Mouse (Mus musculus) intestine, embryonic 16.5 days (tissue): ENCODE results near the gene Paip2b. TPM values are rescaled to one million over a fixed set of nuclear protein-coding genes. Genes with fewer than 3 reads are reported as not detected.
A peak's percentile ranks its signal among the peaks of the same experiment; 100 is the strongest.
"Not testable (repeated sequence)": the region's sequence is repeated elsewhere in the genome, so short reads cannot be mapped to it uniquely, and the experiment has no call there.

Experiments
- ATAC-seq: fragments of 200-750 bp; cut with Nextera tagmentation; 2 replicates; pipeline ENCODE4 v1.8.0; 2017; ENCODE audit warnings: moderate TSS enrichment, moderate library complexity
- H3K27ac ChIP-seq: fragments of 300-500 bp; sonication (generic); 2 replicates; pipeline ENCODE4 v1.5.1; 2014; ENCODE audit warnings: mild to moderate bottlenecking, low read length
- H3K27me3 ChIP-seq: fragments of 300-500 bp; sonication (generic); replicated peaks from 2 replicates; pipeline ENCODE4 v1.6.1; 2014; ENCODE audit warnings: low read length, control low read depth, mixed read lengths; ENCODE audit not compliant: control insufficient read depth, insufficient read depth
- H3K36me3 ChIP-seq: fragments of 300-500 bp; sonication (generic); 2 replicates; pipeline ENCODE4 v1.6.1; 2014; ENCODE audit warnings: low read length, control low read depth; ENCODE audit not compliant: control insufficient read depth, insufficient read depth
- H3K4me1 ChIP-seq: fragments of 300-500 bp; sonication (generic); 2 replicates; pipeline ENCODE4 v1.6.1; 2014; ENCODE audit warnings: low read length, control low read depth, mixed read lengths; ENCODE audit not compliant: control insufficient read depth, insufficient read depth
- H3K4me2 ChIP-seq: fragments of 300-500 bp; sonication (generic); 2 replicates; pipeline ENCODE4 v1.6.1; 2014; ENCODE audit warnings: low read depth, low read length, control low read depth
- H3K4me3 ChIP-seq: fragments of 300-500 bp; sonication (generic); 2 replicates; pipeline ENCODE4 v1.5.1; 2014; ENCODE audit warnings: mild to moderate bottlenecking, low read length
- H3K9ac ChIP-seq: fragments of 300-500 bp; sonication (generic); 2 replicates; pipeline ENCODE4 v1.6.1; 2014; ENCODE audit warnings: low read depth, low read length
- H3K9me3 ChIP-seq: fragments of 300-500 bp; sonication (generic); 2 replicates; pipeline ENCODE4 v1.6.1; 2016; ENCODE audit warnings: low read length, control low read depth; ENCODE audit not compliant: control insufficient read depth
- WGBS: fragments of 180-500 bp; shearing (Covaris S2); extraction: QIAGEN DNeasy Blood & Tissue Kit; methylation state at CpG from one replicate; pipeline ENCODE4 v1.1.7; 2014; 5-methylcytosine and 5-hydroxymethylcytosine counted together
- polyA plus RNA-seq: library from polyadenylated mRNA; unstranded; fragments of >200 nt; fragmentation: Nextera tagmentation; extraction: Ambion mirVana; gene quantifications from 2 replicates; pipeline ENCODE4 v1.2.1, GENCODE M21; 2015

Paip2b gene
- polyA plus RNA-seq, 1 experiment from 2014 or later, result 13.4 TPM

DNA sequence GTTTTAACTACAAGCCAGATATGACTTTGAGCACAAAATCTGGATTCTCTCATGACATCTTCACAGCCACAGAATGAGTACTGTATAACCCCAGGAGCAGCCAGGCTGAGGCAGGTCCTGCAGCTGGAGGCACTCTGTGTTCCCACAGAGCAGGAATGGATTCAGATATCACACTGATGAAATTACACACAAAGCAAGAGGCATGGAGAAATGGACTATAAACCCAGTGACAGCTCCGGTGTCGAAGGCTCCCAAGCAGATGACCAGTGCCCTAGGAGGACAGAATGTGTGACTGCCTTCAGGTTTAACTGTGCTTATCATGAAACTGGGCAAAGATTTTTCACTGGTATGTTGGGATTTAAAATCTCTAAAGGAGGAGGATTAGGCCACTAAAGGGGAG lies 14.6 kb upstream of the Paip2b start:
- Histone ChIP-seq H3K9me3 (no peaks in the 10 kb centered on the region), H3K4me3 (no peak overlapping the region), H3K27ac (no peak overlapping the region), H3K4me1 (no peaks in the 10 kb centered on the region), H3K36me3 (no peaks in the 10 kb centered on the region), H3K4me2 (no peak overlapping the region), H3K27me3 (no peaks in the 10 kb centered on the region), H3K9ac (no peak overlapping the region)
- no peak for ATAC-seq
- 85% methylated on average over 2 of the region's 2 CpGs for WGBS

DNA sequence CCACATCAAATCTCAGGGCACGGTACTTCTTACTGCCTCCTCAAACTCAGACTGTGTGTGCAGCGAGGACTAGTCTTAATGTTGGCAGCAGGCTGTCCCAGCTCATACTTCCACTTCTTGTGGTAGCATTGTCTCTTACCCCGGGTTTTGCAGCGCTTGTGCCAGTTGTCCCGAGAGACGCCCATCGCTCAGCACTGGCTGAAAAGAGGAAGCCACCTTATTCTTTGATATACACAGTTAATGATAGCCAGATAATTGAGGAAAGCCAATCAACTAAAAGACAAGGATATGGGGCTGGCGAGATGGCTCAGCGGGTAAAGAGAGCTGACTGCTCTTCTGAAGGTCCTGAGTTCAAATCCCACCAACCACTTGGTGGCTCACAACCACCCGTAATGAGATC lies 13.4 kb upstream of the Paip2b start:
- no peaks in the 10 kb centered on the region for H3K4me1 ChIP-seq
- no peak overlapping the region for H3K4me3 ChIP-seq
- H3K36me3 ChIP-seq, result no peaks in the 10 kb centered on the region
- no peaks in the 10 kb centered on the region for H3K9me3 ChIP-seq
- no peaks in the 10 kb centered on the region for H3K27me3 ChIP-seq
- H3K9ac ChIP-seq, result no peak overlapping the region
- ATAC-seq, result no peak
- 88% methylated on average over 10 of the region's 10 CpGs for WGBS
- H3K27ac ChIP-seq, result no peak overlapping the region
- no peak overlapping the region for H3K4me2 ChIP-seq

DNA sequence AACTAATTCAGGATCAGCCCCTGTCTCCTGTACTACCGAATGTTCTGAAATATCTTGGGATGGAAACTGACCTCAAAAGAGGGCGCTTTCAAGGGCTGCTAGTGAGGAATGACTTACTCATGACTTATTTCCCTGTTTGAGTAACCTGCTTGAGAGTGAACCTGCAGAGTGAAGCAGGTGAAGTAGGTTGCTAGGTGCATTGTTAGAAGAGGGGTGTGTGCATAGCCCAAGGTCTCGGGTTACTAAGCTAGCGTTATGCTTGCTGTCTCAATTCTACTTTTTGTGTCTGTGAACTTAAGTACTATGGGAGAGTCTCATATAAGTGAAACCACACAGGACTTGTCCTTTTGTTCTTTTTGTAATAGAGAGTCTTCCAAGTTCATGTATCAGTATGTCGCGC lies 8.5 kb upstream of the Paip2b start:
- ATAC-seq, result no peak
- H3K36me3 ChIP-seq, result no peaks in the 10 kb centered on the region
- no peak overlapping the region for H3K4me2 ChIP-seq
- H3K4me3 ChIP-seq, result no peak overlapping the region
- no peaks in the 10 kb centered on the region for H3K4me1 ChIP-seq
- no peak overlapping the region for H3K27ac ChIP-seq
- no peaks in the 10 kb centered on the region for H3K9me3 ChIP-seq
- WGBS, result 75% methylated on average over 6 of the region's 6 CpGs
- H3K9ac ChIP-seq, result no peak overlapping the region
- no peaks in the 10 kb centered on the region for H3K27me3 ChIP-seq

DNA sequence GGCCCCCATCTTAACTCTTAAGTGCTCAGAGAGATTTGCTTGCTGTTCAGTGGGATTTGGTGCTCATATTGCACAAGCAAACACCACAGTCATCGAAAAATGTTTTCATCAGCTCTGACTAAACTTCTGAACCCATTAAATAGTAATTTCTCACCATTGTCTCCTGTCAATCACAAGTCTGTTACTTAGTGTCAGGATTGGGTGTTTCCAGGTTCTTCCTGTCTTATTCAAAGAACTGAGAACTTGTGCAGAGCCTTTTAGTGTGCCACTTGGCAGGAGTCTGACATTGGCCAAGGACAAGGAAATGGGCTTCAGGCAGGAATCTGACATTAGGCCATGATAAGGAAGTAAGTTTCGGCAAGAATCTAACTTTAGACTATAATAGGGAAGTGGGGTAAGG lies 6.5 kb upstream of the Paip2b start:
- no peak for ATAC-seq
- Histone ChIP-seq H3K4me2 (no peak overlapping the region), H3K4me1 (no peaks in the 10 kb centered on the region), H3K27me3 (no peaks in the 10 kb centered on the region), H3K36me3 (no peaks in the 10 kb centered on the region), H3K9me3 (no peaks in the 10 kb centered on the region), H3K4me3 (no peak overlapping the region), H3K9ac (no peak overlapping the region), H3K27ac (no peak overlapping the region)
- 87% methylated on average over 2 of the region's 2 CpGs for WGBS

DNA sequence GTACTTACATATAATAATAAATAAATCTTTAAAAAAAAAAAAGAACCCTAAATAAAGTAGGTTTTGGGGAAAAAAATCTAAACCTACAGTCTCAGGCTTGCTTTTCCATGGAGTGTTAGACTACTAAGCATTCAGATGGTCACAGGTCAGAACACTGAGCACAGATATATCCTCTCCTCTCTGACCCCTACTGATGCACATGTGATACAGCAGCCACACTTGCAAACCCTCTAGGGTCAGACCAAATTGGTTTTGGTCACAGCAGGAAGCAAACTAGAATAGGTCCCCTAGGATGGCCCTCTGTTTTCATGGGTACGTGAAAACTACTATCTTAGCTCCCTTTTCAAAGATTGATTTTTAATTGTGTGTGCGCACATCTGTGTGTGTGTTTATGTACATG lies 5.3 kb upstream of the Paip2b start:
- Histone ChIP-seq H3K4me3 (no peak overlapping the region), H3K9ac (no peak overlapping the region), H3K4me1 (no peaks in the 10 kb centered on the region), H3K27ac (no peak overlapping the region), H3K27me3 (no peaks in the 10 kb centered on the region), H3K36me3 (no peaks in the 10 kb centered on the region), H3K4me2 (no peak overlapping the region), H3K9me3 (no peaks in the 10 kb centered on the region)
- 88% methylated on average over 2 of the region's 2 CpGs for WGBS
- no peak for ATAC-seq

DNA sequence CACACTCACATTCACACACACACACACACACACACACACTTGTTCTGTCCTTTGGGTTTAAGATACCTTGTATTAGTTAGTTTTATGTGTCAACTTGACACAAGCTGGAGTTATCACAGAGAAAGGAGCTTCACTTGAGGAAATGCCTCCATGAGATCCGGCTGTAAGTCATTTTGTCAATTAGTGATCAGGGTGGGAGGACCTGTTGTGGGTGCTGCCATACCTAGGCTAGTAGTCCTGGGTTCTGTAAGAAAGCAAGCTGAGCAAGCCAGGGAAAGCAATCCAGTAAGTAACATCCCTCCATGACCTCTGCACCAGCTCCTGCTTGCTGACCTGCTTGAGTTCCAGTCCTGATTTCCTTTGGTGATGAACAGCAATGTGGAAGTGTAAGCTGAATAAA lies 852 bp upstream of the Paip2b start:
- not testable (repeated sequence) for H3K9ac ChIP-seq, H3K36me3 ChIP-seq, H3K9me3 ChIP-seq, H3K4me3 ChIP-seq, ATAC-seq, H3K27me3 ChIP-seq, H3K4me1 ChIP-seq
- Histone ChIP-seq H3K4me2 (peak overlapping the region; percentile 54; the same call in 1 of the 2 replicates), H3K27ac (peak overlapping the region; percentile 6; the same call in 1 of the 2 replicates)
- 50% methylated on average over 1 of the region's 1 CpGs for WGBS

DNA sequence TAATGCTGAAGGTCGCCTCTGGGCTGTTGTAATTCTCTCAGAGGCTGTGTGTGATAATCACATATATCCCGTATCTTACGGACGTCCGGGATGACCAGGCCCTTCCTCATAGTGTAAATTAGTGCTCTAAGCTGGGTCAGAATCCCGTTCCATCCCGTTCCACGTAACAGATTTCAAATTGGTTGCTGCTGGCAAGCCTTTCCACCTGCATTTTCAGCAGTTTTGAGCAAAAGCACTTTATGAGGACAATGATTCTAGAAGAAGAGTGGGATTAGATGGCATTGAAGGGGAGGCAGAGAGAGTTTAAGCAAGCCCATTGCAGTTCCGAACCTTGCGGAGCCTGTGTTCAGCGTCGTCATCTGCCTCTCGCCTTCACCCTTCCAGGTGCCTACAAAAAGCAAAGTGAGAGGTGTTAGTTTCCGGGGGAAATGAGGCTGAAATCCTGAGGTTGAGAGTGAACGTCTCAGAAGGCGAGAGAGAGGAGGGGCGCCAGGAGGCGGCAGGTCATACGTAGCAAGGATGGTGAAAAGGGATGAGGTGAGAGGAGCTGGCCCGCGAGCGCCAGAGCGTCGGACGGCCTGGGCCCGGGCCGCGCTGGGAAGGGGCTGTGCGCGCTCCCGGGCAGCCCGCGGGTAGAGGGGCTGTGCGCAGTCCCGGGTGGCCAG lies 468 bp downstream of the Paip2b start:
- Histone ChIP-seq H3K4me2 (peak overlapping the region; percentile 93), H3K9ac (peak overlapping the region; percentile 87), H3K27me3 (no peaks in the 10 kb centered on the region), H3K9me3 (no peaks in the 10 kb centered on the region), H3K4me1 (0 out of 2 replicates have a peak, but pooled peaks cover 3% of the 10 kb centered on the region), H3K36me3 (no peaks in the 10 kb centered on the region), H3K27ac (peak overlapping the region; percentile 85), H3K4me3 (peak overlapping the region; percentile 72)
- under 1% methylated on average over 35 of the region's 35 CpGs for WGBS
- peak; percentile 78 for ATAC-seq

DNA sequence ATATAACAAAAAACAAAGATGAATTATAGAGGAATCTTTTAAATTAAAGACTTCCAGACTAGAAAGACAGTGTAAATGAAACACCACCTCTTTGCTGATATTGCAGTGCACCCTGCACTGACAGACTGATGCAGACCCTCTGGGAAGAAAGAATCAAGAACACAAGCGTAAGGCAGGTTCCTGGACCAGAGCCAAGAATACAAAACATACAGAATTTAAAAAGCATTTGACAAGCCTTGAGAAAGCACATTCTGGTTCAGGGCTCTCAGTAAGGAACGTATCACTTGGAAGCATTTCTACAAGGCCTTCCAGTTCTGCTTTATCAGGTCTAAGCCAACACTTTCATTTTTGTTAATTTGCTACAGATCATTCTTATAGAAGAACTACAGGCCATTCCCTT lies 9.7 kb downstream of the Paip2b start:
- no peak for ATAC-seq
- H3K4me3 ChIP-seq, result no peak overlapping the region
- H3K4me2 ChIP-seq, result no peak overlapping the region
- peaks cover 9% of the 10 kb centered on the region; the same call in 1 of the 2 replicates for H3K4me1 ChIP-seq
- H3K9me3 ChIP-seq, result no peaks in the 10 kb centered on the region
- H3K9ac ChIP-seq, result no peak overlapping the region
- 51% methylated on average over 2 of the region's 2 CpGs for WGBS
- no peaks in the 10 kb centered on the region for H3K36me3 ChIP-seq
- no peaks in the 10 kb centered on the region for H3K27me3 ChIP-seq
- H3K27ac ChIP-seq, result no peak overlapping the region

DNA sequence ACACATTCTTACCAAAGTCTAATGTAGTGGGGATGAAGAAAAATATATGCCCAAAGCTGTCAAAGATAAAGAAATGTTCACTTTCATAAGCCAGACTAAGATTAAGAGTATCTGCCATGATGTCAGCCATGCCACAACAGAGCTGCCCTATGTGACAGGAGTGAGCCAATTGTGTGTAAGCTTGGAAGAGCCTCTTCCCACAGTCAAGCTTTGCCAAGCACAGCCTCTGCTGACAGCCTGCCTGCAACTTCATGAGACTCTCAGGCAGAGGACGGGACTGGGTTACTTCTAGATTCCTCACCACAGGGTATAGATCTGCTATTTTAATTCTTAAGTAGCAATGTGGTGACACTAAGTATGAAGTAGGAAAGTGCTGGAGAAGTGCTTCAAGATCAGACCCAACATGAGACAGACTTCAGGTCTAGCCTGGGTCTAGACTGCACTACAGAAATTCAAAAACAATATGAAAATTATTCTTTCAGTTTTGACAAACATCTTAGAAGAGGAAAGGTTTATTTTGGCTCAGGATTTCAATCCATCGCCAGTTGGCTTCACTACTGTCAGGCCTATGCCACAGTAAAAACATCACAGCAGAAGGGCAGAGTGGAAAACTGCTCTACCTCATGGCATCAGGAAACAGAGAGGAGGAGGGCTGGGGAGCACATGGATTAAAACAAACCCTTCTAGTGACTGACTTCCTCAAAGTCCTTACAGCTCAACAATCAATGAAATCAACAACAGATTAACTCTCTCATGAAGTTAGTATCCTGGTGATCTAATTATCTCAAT lies 10.6 kb downstream of the Paip2b start:
- Histone ChIP-seq H3K27ac (no peak overlapping the region), H3K36me3 (no peaks in the 10 kb centered on the region), H3K27me3 (no peaks in the 10 kb centered on the region), H3K9ac (no peak overlapping the region), H3K4me2 (no peak overlapping the region), H3K4me1 (peaks cover 9% of the 10 kb centered on the region; the same call in 1 of the 2 replicates), H3K9me3 (no peaks in the 10 kb centered on the region), H3K4me3 (no peak overlapping the region)
- 91% methylated on average over 2 of the region's 2 CpGs for WGBS
- ATAC-seq, result no peak
